Mouse (Mus musculus) megakaryocyte, embryonic 14.5 days (primary cell): ENCODE results near the gene Pacrg.

Source experiments
- FLI1 ChIP-seq: IDR thresholded peaks from 2 replicates; pipeline ENCODE4 v1.6.1; 2012; ENCODE audit warnings: low read length, inconsistent platforms, mixed read lengths
- GATA1 ChIP-seq: IDR thresholded peaks from 3 replicates; pipeline ENCODE4 v1.6.1; 2012; ENCODE audit warnings: mixed read lengths, low read length, inconsistent platforms, borderline replicate concordance

DNA sequence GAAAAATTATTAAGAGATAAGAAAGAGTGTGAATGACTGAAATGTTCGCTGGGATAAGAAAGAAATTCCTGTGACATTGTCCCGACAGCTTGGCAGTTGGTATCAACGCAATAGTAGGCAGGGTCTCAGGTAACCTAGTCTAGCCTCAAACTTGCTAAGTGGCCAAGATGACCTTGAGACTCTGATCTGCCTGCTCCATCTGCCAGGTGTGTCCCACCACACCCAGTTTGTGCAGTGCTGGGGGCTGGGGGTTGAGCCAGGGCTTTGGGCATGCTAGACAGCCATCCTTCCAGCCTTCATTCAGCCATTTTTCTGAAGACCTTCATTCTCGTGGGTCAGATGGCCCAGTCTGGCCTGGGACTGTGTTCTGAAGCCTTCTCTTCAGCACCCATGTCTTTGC lies 473.5 kb downstream of the Pacrg start:
- no peak for TF ChIP-seq GATA1
- TF ChIP-seq FLI1 = no peak
